Mouse (Mus musculus) hindlimb bud, embryonic 11.5 days (tissue): ENCODE measurements around the gene Lpcat3.
A peak's percentile ranks its signal among the peaks of the same experiment; 100 is the strongest.
"Not testable (repeated sequence)": the region's sequence is repeated elsewhere in the genome, so short reads cannot be mapped to it uniquely, and the experiment has no call there.

Source experiments
- DNase-seq: peaks from one replicate; pipeline ENCODE4 v3.0.0-alpha.2; 2012; ENCODE audit warnings: low read depth, low spot score; ENCODE audit errors: extremely low spot score

The Lpcat3 gene

DNA sequence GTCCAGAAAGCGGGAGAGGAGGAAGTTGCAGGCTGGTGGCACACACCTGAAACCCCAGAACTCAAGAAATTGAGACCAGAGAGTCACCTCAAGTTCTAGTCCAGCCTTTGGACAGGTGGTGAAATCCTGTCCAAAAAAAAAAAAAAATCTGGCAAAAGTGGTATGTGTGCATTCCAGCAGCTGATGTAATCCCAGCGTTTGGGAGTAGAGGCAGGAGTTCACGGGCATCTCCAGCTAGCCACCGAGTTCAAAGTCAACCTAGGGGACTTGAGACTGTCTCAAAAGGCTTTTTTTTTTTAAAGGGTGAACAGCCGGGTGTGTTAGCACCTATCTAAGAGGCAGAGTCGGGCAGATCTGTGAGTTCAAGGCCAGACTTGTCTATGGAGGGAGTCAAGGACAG lies 13.3 kb downstream of the Lpcat3 start:
- DNase-seq, result no peak

DNA sequence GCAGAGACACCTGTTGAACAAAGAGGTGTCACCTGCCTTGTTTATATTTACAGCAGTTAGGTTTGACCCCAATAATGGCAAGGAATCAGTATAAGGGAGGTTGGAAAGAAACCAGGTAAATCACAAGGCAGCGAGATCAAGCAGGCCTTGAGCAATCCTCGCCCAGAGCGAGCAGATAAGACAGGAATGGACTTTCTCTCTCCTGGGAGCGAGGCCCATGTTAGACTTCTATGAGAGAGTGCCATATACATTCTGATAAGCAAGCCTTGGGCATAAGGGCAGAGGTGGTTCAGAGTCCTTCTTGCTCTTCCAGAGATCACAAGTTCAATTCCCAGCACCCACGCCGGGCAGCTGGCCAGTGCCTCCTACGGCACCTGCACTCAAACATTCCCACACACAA lies 15.9 kb downstream of the Lpcat3 start:
- no peak for DNase-seq

DNA sequence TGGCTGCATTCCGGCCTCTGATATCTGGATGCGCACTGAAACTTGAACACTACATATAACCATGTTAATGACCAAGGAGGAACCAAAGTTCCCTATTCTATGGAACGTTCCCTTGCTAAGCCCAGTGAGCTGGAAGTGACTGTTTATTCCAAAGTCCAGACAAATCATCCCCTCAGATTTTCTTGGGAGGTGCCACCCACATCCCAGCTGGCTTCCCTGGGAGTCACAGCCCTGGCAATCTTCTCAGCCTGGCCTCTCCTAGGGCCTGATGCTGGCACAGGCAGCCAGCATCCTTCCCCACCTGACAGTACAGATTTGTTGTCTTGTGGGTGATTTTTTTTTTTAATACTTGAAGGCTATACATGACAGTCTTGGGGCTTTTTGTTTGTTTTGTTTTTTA lies 16.7 kb downstream of the Lpcat3 start:
- DNase-seq, result no peak

DNA sequence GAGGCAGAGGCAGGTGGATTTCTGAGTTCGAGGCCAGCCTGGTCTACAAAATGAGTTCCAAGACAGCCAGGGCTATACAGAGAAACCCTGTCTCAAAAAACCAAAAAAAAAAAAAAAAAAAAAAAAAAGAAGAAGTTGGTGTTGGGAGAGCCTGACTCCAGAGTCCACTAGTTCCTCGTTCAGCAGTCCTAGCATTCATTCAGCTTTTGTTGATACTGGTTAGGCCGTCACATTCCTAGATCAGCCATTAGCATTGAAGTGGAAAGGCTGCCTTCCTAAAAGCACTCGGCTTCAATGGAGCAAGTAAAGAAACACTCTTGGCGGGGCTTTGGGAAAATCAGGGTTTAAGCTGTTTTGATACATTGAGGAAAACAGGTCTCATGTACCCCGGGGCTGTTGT lies 19.5 kb downstream of the Lpcat3 start:
- DNase-seq, result not testable (repeated sequence)

DNA sequence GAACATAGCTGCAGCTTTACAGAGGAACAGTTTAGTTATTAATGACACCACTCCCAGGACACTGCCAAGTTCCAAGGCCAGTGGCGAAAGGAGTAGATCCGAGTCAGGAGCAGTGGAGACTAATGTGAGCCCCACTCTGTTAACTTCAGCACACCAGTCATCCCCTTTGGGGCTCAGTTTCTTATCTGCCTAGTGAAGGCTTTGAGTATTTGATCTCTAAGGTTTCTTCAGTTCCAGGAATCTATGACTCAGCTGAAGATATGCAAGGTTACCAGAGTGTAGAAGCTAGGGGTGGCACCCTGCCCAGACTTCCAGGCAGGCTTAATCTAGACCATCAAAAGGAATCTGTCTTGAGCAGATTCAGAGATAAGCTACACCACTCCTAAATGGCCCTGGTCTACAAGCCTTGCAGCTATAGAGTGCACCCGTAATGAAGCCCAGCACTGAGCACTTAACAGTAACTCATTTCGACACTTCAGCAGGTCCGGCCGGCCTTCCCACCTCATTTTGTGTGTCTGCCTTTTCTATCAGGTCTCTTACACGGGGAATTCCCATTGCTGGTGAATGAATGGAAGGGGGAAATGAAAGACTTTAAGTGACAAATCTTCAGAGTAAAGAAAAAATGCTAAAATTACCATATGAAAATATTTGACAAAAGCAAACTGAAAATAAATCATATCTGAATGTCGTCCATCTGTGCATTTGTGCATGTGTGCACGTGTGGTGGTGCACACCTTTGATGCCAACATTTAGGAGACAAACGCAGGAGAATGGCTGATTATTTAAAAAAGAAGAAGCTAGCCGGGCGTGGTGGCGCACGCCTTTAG lies 21.0 kb downstream of the Lpcat3 start:
- no peak for DNase-seq

DNA sequence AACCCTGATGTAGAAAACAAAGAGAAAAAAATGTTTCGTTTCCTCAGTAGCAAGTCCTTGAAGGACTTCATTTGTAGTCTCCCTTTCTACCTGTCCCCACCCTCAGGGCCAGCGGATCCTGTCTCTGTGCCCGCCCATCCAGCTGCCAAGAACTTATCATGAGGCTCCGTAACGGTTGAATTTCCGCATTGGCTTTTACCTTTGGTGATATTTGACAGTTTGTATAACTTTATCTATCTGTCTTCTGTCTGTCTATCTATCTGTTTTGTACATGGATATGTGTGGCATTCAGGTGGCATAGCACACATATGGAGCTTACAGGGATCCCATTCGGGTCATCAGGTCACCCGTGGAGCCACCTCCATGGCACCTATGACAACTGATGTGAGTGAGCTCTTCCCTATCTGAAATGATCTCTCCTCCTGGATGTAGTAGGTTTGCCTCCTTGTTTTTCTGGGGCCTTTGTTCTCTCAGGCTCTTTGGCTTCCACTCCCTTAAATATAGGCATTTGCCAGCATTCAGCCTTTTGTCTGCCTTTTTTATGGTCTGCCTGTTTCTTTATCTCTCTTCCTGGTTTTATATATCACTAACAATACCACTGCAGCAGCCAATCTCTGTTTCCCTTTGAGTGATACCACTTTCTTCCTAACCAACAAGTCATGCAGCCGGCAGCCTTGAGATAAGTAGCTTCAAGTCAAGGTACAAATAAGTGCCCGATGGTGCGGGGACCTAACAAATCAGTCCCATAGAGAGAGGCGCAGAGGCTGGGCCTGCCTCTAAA lies 23.0 kb downstream of the Lpcat3 start:
- no peak for DNase-seq

DNA sequence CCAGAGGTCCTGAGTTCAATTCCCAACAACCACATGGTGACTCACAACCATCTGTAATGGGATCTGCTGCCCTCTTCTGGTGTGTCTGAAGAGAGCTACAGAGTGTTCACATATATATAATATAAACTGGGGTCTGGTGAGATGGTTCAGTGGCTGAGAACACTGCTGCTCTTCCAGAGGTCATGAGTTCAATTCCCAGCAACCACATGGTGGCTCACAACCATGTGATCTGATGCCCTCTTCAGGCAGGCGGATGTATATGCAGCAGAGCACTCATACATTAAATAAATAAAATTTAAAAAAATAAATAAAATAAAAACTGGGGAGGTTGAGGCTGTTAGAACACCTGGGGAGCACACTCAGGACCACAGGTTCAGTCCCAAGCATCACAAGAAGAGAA lies 23.8 kb downstream of the Lpcat3 start:
- not testable (repeated sequence) for DNase-seq

DNA sequence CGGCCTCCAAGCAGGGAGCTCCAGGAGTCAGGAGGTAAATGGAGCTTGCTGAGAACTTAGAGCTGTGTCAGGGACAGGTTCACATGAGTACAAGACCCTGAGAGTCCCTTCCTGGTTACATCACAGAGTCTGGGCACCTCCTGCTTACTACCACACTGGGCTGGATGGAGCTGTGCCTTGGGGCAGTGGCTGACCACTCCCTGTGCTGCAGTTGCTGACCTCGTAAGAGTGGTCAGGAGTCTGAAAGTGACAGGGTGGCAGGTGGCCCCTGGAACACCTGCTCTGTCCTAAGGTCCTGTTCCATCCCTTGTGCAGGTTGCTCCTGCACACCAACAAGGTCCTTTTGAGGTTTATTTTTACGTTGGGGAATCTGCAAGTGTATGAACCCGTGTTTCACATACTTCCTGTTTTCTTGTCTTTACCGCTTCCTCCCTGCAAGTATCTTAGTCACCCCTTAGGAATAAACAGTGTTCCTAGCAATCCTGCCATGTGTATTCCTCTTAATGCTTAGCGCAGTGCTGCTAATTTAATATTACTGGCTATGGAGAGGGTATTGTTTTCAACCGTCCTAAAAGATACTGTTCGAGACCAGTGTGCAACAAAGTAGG lies 25.4 kb downstream of the Lpcat3 start:
- no peak for DNase-seq

DNA sequence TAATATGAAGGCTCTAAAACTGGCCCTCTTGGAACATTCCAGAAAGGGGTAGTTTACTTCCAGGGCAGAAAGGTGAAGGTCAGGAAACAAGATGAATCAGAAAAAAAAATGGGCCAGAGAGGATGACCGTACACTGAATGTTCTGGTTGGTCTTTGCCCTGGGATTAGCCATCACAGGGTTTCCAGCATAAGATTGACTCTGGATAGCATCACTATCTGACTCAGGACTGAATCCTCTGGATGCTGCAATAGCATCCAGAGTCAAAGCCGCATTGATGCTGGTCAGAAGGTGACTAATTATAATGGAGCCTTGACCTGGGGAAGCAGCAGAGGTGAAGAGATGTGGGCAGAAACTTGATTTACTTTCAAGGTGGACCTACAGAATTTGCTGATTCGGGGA lies 26.2 kb downstream of the Lpcat3 start:
- no peak for DNase-seq

DNA sequence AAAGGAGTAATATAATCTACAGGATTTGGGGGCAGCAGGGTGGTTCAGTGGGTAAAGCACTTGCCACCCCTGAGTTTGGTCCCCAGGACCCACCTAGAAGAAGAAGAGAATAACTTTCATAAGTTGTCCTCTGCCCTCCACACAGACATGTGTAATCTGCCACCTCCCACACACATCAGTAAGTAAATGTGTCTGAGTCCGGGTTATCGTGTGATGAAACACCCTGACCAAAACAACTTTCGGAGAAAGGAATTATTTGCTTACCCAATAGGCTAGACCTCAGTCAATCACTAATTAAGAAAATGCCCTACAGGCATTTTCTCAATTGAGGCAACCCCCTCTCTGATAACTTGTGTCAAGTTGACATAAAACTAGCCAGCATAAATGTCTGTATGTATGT lies 27.7 kb downstream of the Lpcat3 start:
- DNase-seq, result no peak

DNA sequence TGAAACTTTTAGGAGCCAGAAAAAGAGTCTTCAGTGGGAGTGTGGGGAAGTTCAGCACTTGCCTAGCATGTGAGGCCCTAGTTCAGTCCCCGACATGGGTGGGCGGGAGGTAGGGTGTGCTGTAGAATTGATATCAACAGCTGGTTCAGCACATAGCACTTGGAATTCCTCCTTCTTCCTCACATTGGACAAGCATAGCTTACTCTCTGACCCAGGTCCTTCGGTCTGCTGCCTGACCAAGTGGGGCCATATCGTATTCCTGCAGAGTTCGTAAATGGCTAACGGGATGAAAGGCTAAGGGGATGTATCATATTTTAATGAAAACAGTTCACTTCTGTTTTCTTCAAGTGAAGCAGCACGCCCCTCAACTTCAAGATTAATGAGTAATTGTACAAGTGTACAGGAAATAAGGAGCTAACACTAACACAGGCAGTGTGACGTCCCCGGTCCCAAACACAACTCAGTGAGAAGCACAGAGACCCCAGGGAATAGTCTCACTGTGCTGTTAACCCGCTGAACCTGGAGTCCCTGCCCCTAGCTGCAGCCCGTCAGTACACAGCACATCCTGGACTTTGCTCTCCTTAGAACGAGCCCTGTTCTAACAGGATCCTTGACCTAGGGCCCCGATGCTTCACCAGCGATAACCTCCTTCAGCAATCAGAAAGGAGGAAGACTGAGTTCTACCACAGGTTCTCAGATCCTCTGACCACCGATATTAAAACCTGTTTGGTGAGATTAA lies 30.6 kb downstream of the Lpcat3 start:
- no peak for DNase-seq

DNA sequence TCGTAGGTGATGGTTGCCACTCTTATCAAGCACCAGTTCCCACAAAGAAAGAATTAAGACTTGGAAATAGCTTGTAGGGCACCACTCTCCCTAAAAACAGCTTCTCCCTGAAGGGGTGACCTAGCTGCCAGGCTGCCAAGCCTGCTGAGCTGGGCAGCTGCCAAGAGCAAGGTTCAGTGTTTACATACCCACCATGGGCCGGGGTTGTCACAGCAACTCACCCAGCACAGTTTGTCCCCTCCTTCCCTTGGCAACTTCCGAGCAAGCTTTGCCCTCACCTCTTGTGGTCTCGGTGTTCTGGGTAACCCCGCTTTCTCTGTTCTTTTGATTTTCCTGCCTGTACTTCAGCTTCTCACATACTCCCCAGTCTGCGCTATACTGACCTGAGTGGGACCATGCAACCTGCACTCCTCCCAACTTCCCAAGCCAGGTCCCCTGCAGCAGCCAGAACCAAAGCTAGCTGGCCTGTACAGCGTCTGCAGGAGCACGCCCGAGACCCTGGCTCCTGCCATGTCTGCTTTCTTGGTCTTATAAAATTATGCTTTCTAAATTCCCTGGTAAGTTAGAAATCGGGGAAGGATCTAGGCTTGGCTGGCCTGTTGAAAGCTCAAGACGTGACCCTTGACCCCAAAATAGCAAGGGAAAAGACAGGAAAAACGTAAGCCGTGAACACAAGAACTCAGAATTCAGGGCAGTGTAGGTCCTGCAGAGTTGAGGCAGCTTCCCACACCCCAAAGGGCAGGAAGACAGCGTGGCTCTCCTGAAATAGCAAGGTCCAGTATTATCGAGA lies 31.5 kb downstream of the Lpcat3 start:
- DNase-seq, result no peak

DNA sequence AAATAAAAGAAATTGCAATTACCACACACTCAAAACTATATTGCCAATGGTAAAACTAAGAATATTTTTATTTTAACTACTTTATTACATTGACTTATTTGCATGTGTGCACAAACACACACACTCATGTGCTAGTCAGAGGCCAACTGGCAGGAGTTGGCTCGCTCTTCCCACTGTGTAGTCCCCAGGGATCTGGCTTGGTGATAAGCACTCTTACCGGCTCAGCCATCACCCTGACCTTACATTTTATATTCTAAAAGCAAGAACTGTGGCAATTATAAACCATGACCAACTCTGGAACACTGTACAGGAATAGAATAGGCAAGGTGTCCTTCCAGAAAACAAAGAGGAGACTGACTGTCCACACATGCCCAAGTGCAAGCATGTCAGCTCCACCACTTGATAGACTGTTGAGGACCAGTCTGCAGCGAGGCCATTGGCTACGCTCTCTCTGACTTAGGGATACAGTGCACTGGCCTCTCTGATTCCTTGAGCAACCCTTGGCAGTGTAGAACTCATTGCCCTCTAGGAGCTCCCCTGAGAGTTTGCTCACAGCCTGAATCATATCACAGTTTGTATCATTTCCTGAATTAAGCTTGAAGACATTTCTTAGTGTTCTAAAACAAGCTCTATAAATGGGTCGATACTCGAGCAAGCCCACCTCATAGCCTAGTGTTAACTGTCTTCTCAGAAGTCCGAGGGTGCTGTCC lies 33.8 kb downstream of the Lpcat3 start:
- no peak for DNase-seq

DNA sequence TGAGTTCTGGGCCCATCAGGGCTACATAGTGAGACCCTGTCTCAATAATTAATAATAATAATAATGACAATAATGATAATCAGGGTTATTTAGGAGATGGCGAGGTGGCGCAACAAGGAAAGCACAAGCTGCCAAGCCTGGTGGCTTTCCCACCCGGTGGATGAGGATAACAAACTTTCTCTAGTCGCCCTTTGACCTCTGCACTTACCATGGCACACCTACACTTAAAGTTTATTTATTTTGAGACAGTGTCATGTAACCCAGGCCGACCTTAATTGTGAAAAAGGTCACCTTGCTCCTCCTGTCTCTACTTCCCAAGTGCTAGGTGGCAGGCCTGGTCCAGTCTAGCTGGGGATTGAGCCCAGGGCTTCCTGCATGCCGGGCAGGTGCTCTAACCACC lies 35.9 kb downstream of the Lpcat3 start:
- no peak for DNase-seq

DNA sequence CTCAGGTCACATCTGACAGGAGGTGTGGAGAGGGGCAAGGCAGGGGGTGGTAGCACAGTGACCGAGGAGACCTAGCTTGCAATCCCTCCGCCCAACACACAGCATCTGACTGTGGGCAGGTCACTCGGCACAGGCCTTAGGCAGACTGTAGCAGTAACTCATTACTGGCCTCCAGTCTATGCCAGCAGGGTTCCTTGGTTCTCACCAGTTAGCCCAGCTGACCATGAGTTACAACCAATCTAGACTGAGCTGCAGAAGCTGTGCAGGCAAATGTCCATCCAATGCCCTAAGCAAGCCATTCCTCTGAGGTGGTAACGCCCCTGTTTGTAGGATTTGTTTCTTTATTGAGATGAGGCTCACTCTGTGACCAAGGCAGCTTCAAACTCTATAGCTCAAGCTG lies 36.5 kb downstream of the Lpcat3 start:
- DNase-seq, result no peak

DNA sequence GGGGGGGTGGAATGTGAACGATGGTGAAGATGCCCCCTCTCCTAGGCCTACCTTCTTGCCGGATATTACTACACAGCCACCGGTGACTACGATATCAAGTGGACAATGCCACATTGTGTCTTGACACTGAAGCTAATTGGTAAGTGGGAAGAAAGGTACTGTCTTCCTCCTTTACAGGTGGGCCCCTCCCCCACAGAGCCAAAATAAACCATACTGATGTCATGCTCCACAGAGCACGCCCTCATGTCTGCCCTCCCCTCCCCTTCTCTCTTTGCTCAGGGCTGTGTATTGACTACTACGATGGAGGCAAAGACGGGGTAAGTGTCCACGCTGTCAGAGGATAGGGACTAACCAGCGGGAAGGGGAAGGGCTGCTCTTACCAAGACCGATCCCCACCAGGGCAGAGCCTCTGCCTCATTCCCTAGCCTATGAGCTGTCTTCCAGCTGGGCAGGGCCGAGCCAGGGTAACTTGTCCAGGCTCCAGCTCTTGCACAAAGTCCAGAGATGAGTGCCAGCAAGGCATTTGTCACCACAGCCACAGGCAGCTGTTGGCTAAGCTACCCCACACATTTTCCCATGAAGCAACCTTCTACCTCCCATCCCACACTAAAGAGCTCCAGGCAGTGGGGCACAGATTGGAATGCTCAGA lies 37.3 kb downstream of the Lpcat3 start:
- no peak for DNase-seq

DNA sequence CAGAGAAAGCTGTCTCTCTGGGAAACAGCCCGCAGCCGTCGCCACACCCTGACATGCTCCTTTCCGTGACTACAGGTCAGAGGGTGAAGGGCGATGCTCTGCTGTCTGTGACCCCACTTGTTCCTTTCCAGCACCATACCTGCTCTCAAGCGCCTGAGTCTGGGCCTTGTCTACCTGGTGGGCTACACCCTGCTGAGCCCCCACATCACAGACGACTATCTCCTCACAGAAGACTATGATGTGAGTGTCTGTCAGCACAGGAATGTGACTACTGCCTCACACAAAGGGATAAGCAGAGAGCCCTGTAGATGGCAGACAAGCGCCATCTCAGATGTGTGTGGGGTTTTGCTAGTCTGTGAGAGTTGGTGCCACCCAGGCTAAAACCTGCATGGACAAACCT lies 38.5 kb downstream of the Lpcat3 start:
- no peak for DNase-seq

DNA sequence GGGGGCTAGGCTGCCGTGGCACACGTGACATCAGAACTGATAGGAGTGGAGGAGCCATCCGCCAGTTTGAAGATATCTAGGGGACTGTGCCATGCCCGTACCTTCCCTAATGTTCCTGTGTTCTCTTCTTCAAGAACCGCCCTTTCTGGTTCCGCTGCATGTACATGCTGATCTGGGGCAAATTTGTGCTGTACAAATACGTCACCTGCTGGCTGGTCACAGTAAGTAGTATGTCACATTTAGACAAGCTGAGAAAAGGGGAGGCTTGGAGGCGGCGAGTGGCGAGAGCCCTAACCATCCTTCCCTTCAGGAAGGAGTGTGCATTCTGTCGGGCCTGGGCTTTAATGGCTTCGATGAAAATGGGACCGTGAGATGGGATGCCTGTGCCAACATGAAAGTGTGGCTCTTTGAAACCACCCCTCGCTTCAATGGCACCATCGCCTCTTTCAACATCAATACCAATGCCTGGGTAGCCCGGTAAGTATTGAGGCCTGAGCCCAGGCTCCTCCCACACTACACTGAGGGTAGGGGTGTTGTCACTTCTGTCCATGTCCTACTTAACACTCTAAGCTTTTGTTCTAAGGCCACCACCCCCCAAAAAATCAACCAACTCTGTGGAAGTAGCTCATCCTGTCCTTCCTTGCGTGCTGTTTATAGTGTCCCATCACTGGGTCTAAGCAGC lies 39.4 kb downstream of the Lpcat3 start:
- no peak for DNase-seq

DNA sequence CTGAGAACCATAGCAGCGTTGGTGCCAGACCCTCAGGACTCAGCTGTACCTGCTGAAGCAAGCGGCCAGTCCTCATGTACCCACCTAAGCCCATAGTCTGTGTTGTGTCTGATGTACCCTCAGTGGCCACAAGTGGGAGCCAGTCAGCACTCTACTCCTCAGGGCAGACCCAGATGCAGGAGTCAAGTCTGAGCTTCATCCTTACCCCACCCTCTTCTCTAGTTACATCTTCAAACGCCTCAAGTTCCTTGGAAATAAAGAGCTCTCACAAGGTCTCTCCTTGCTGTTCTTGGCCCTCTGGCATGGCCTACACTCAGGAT lies 39.9 kb downstream of the Lpcat3 start:
- peak; percentile 39 for DNase-seq
